Mouse (Mus musculus): ENCODE data around the gene Scn10a. TPM values are rescaled to one million over a fixed set of nuclear protein-coding genes. Genes with fewer than 3 reads are reported as not detected.

Gene Scn10a
- total and polyA plus RNA-seq, 3 experiments, result 0.27 to 2.9 TPM; not detected in 1

- no peak overlapping the region for H3K9ac ChIP-seq (ENCODE audit: control insufficient read depth, low read depth, low read length, poor library complexity, severe bottlenecking)
- H3K36me3 ChIP-seq (ENCODE audit: control insufficient read depth in 1 of 2, insufficient read depth in 2 of 2, low read length in 2 of 2), result no peaks in the 10 kb centered on the region
- DNase-seq (ENCODE audit: low read depth, low spot score), result peak; percentile 11
- no peak overlapping the region for H3K27ac ChIP-seq (ENCODE audit: control insufficient read depth, low read depth, low read length)
- TF ChIP-seq RAD21 (IDR thresholded peaks at IDR 0.05; ENCODE audit: low read depth, low read length), result peak; percentile 14
- TF ChIP-seq CHD1 (IDR thresholded peaks at IDR 0.05; ENCODE audit: low read depth, low read length), result no peak
- TF ChIP-seq MEF2A (IDR thresholded peaks at IDR 0.05; ENCODE audit: extremely low read depth, insufficient replicate concordance, low read depth, low read length, poor library complexity, severe bottlenecking), result no peak
- TF ChIP-seq SMC3 (IDR thresholded peaks at IDR 0.05; ENCODE audit: low read depth, low read length), result no peak
- TF ChIP-seq ETS1 (IDR thresholded peaks at IDR 0.05; ENCODE audit: low read depth, low read length), result no peak
- peak; percentile 14 to 25 (median 18); a peak in 2 of 6 replicates for TF ChIP-seq CTCF (IDR thresholded peaks at IDR 0.05 in 2 of 3, conservative IDR thresholded peaks at IDR 0.05 in 1 of 3; ENCODE audit: control insufficient read depth in 1 of 3, insufficient read depth in 1 of 3, low read depth in 2 of 3, low read length in 3 of 3, poor library complexity in 1 of 3, severe bottlenecking in 1 of 3)
- TF ChIP-seq TCF12 (IDR thresholded peaks at IDR 0.05; ENCODE audit: low read depth, low read length), result no peak
- H3K4me3 ChIP-seq (ENCODE audit: control insufficient read depth in 1 of 2, insufficient read depth in 1 of 2, low read depth in 2 of 2, low read length in 2 of 2), result no peak overlapping the region
- H3K79me2 ChIP-seq (ENCODE audit: control insufficient read depth, insufficient read depth, low read length, poor library complexity), result no peaks in the 10 kb centered on the region
- H3K4me1 ChIP-seq (ENCODE audit: control insufficient read depth in 1 of 2, insufficient read depth in 2 of 2, low read length in 2 of 2), result no peaks in the 10 kb centered on the region
- H3K27me3 ChIP-seq (ENCODE audit: control insufficient read depth in 1 of 2, insufficient read depth in 2 of 2, low read length in 2 of 2), result no peaks in the 10 kb centered on the region
- no peaks in the 10 kb centered on the region for H3K9me3 ChIP-seq (replicated peaks; ENCODE audit: insufficient read depth, low read length)
Observed at GRCm38 (mm10) chr9:119760226-119760625, 41.1 kb upstream of the Scn10a start.

DNA sequence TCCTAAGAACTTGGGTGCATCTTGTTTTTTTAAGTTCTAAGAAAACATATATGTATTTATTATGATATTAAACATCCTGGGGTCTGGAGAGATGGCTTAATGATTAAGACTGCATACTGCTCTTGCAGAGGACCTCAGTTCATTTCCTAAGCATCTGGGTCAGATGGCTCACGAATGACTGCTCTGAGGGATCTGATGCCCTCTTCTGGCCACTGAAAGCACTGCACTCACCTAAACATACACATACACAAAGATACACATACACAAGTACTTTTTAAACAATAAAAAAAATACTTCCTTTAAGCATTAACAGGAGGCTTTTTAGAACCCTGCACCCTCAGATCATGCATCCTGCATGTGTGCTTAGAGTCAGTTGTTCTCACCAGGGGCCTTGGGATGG, 40.3 kb upstream of the Scn10a start:
- no peak for TF ChIP-seq KAT2A (conservative IDR thresholded peaks at IDR 0.05; ENCODE audit: low read depth, low read length)
- no peak for TF ChIP-seq MEF2A (IDR thresholded peaks at IDR 0.05; ENCODE audit: extremely low read depth, insufficient replicate concordance, low read depth, low read length, poor library complexity, severe bottlenecking)
- TF ChIP-seq NRF1 (IDR thresholded peaks at IDR 0.05; ENCODE audit: insufficient read depth, low read depth, low read length, poor library complexity, severe bottlenecking), result no peak
- TF ChIP-seq CTCF (IDR thresholded peaks at IDR 0.05 in 2 of 3, conservative IDR thresholded peaks at IDR 0.05 in 1 of 3; ENCODE audit: control insufficient read depth in 1 of 3, insufficient read depth in 1 of 3, low read depth in 2 of 3, low read length in 3 of 3, poor library complexity in 1 of 3, severe bottlenecking in 1 of 3), result peak; percentile 21 to 30 (median 25); a peak in 4 of 6 replicates
- no peak for TF ChIP-seq RCOR1 (IDR thresholded peaks at IDR 0.05; ENCODE audit: low read depth, low read length)
- no peak for TF ChIP-seq E2F4 (IDR thresholded peaks at IDR 0.05; ENCODE audit: borderline replicate concordance, low read depth, low read length)
- no peak for TF ChIP-seq ZMIZ1 (IDR thresholded peaks at IDR 0.05; ENCODE audit: low read depth, low read length)
- TF ChIP-seq SMC3 (IDR thresholded peaks at IDR 0.05; ENCODE audit: low read depth, low read length), result peak; percentile 25; the same call in 1 of the 2 replicates
- H3K4me1 ChIP-seq (ENCODE audit: control insufficient read depth in 1 of 2, insufficient read depth in 2 of 2, low read length in 2 of 2), result no peaks in the 10 kb centered on the region
- no peaks in the 10 kb centered on the region for H3K36me3 ChIP-seq (ENCODE audit: control insufficient read depth in 1 of 2, insufficient read depth in 2 of 2, low read length in 2 of 2)
- no peak overlapping the region for H3K4me3 ChIP-seq (ENCODE audit: control insufficient read depth in 1 of 2, insufficient read depth in 1 of 2, low read depth in 2 of 2, low read length in 2 of 2)
- peak; percentile 9 for DNase-seq (ENCODE audit: low read depth, low spot score)
- no peak overlapping the region for H3K27ac ChIP-seq (ENCODE audit: control insufficient read depth, low read depth, low read length)
- H3K79me2 ChIP-seq (ENCODE audit: control insufficient read depth, insufficient read depth, low read length, poor library complexity), result no peaks in the 10 kb centered on the region
- no peaks in the 10 kb centered on the region for H3K27me3 ChIP-seq (ENCODE audit: control insufficient read depth in 1 of 2, insufficient read depth in 2 of 2, low read length in 2 of 2)
- H3K9me3 ChIP-seq (replicated peaks; ENCODE audit: insufficient read depth, low read length), result no peaks in the 10 kb centered on the region
- no peak overlapping the region for H3K9ac ChIP-seq (ENCODE audit: control insufficient read depth, low read depth, low read length, poor library complexity, severe bottlenecking)

- H3K9me3 ChIP-seq (replicated peaks; ENCODE audit: insufficient read depth, low read length), result no peaks in the 10 kb centered on the region
- H3K36me3 ChIP-seq (ENCODE audit: control insufficient read depth in 1 of 2, insufficient read depth in 2 of 2, low read length in 2 of 2), result no peaks in the 10 kb centered on the region
- no peak overlapping the region for H3K9ac ChIP-seq (ENCODE audit: control insufficient read depth, low read depth, low read length, poor library complexity, severe bottlenecking)
- DNase-seq (ENCODE audit: low read depth, low spot score), result peak; percentile 47
- peak; percentile 77 for TF ChIP-seq RAD21 (IDR thresholded peaks at IDR 0.05; ENCODE audit: low read depth, low read length)
- TF ChIP-seq SMC3 (IDR thresholded peaks at IDR 0.05; ENCODE audit: low read depth, low read length), result peak; percentile 73
- peak; percentile 35 to 70 (median 43); a peak in 5 of 6 replicates for TF ChIP-seq CTCF (IDR thresholded peaks at IDR 0.05 in 2 of 3, conservative IDR thresholded peaks at IDR 0.05 in 1 of 3; ENCODE audit: control insufficient read depth in 1 of 3, insufficient read depth in 1 of 3, low read depth in 2 of 3, low read length in 3 of 3, poor library complexity in 1 of 3, severe bottlenecking in 1 of 3)
- no peak for TF ChIP-seq ZNF384 (IDR thresholded peaks at IDR 0.05; ENCODE audit: low read depth, low read length)
- TF ChIP-seq POLR2A (IDR thresholded peaks at IDR 0.05; ENCODE audit: control insufficient read depth in 1 of 2, insufficient read depth in 1 of 2, low read depth in 1 of 2, low read length in 2 of 2, poor library complexity in 1 of 2), result no peak
- TF ChIP-seq ZC3H11A (IDR thresholded peaks at IDR 0.05; ENCODE audit: low read depth, low read length), result peak; percentile 45
- H3K27ac ChIP-seq (ENCODE audit: control insufficient read depth, low read depth, low read length), result no peak overlapping the region
- H3K4me3 ChIP-seq (ENCODE audit: control insufficient read depth in 1 of 2, insufficient read depth in 1 of 2, low read depth in 2 of 2, low read length in 2 of 2), result no peak overlapping the region
- no peaks in the 10 kb centered on the region for H3K27me3 ChIP-seq (ENCODE audit: control insufficient read depth in 1 of 2, insufficient read depth in 2 of 2, low read length in 2 of 2)
- no peaks in the 10 kb centered on the region for H3K4me1 ChIP-seq (ENCODE audit: control insufficient read depth in 1 of 2, insufficient read depth in 2 of 2, low read length in 2 of 2)
- no peaks in the 10 kb centered on the region for H3K79me2 ChIP-seq (ENCODE audit: control insufficient read depth, insufficient read depth, low read length, poor library complexity)
Observed at GRCm38 (mm10) chr9:119751507-119751906, 32.4 kb upstream of the Scn10a start.
